Mouse (Mus musculus): ENCODE measurements around the gene Prr11.

The Prr11 gene

DNA sequence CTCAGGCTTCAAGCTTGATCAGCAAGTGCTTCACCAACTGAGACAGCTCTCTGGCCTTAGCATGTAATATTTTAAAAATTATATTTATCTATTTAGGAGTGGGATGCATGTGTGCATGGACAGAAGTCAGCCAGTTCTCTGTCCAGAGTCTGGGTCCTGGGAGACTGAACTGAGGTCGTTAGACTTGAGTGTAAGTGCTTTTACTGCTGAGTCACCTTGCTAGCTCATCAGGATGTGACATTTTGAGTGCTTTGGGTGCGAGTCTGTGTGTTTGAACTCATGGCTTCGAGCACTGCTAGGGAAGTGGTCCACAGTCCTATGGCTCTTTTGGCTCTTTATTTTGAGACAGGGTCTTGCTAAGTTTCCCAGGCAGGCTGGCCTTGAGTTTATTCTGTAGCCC, 65.5 kb downstream of the Prr11 start:
- DNase-seq, result no peak

DNA sequence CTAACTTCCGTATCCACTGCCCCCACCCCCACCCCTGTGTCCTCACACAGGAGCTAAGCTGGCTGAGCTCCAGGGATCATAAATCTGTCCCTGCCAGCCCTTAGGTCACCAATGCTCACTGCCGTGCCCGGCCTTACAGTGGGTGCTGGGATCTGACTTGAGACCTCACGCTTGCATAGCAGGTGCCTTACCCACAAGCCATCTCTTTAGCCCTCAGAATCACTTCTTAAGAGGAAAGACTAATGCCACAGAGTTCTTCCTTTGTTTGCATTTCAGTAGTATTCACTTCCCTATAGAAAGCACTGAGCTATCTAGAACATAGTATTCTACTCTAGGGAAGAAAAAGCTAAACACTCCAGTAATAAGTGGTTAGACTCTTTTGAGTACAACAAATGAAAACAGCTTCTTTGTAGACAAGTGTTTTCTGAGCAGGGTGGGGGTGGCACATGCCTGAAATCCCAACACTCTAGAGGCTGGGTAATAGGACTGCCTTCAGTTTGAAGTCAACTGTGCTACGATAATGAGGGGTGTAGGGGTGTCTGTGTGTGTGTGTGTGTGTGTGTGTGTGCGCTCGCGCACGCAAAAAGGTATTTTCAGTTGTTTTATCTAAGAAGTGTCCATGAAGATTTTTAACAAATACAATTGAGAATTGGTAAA, 69.1 kb downstream of the Prr11 start:
- no peak for DNase-seq
